Mouse (Mus musculus) heart, embryonic 14.5 days (tissue): ENCODE data around the gene Taok3. TPM values are rescaled to one million over a fixed set of nuclear protein-coding genes. Genes with fewer than 3 reads are reported as not detected.

Experiments
- ATAC-seq: fragments of 200-750 bp; cut with Nextera tagmentation; 2 replicates; pipeline ENCODE4 v1.8.0; 2017; ENCODE audit warnings: low read depth, moderate TSS enrichment; ENCODE audit not compliant: insufficient number of reproducible peaks, insufficient read depth, low FRiP score
- H3K27ac ChIP-seq, 2 experiments: fragments of 200-500 bp in 1 of 2; fragments of 300-500 bp in 1 of 2; sonication (generic) in 1 of 2; replicated peaks in 1 of 2; 2 replicates each; pipeline ENCODE4 v1.5.1; 2012 to 2014; ENCODE audit warnings: low read depth in 2 of 2, low read length in 2 of 2, control low read depth in 1 of 2, mild to moderate bottlenecking in 1 of 2, mixed read lengths in 1 of 2; ENCODE audit not compliant: control insufficient read depth in 1 of 2, insufficient read depth in 1 of 2
- H3K27me3 ChIP-seq: fragments of 300-500 bp; sonication (generic); 2 replicates; pipeline ENCODE4 v1.6.1; 2014; ENCODE audit warnings: mild to moderate bottlenecking, low read length, control low read depth; ENCODE audit not compliant: control insufficient read depth, insufficient read depth
- H3K36me3 ChIP-seq: fragments of 300-500 bp; sonication (generic); 2 replicates; pipeline ENCODE4 v1.6.1; 2014; ENCODE audit warnings: mild to moderate bottlenecking, control low read depth, low read length, mixed read lengths; ENCODE audit not compliant: control insufficient read depth, insufficient read depth
- H3K4me1 ChIP-seq, 2 experiments: fragments of 200-500 bp in 1 of 2; fragments of 300-500 bp in 1 of 2; sonication (generic) in 1 of 2; 2 replicates each; pipeline ENCODE4 v1.6.1; 2012 to 2014; ENCODE audit warnings: low read length in 2 of 2, control low read depth in 1 of 2, mixed read lengths in 1 of 2; ENCODE audit not compliant: control insufficient read depth in 2 of 2, insufficient read depth in 2 of 2
- H3K4me2 ChIP-seq: fragments of 300-500 bp; sonication (generic); 2 replicates; pipeline ENCODE4 v1.6.1; 2014; ENCODE audit warnings: mild to moderate bottlenecking, low read length
- H3K4me3 ChIP-seq, 2 experiments: fragments of 200-500 bp in 1 of 2; fragments of 300-500 bp in 1 of 2; sonication (generic) in 1 of 2; 2 replicates each; pipeline ENCODE4 v1.5.1; 2012 to 2014; ENCODE audit warnings: low read length in 2 of 2, mild to moderate bottlenecking in 2 of 2, control low read depth in 1 of 2, low read depth in 1 of 2, moderate library complexity in 1 of 2; ENCODE audit not compliant: control insufficient read depth in 1 of 2, insufficient read depth in 1 of 2
- H3K9ac ChIP-seq: fragments of 300-500 bp; sonication (generic); 2 replicates; pipeline ENCODE4 v1.6.1; 2014; ENCODE audit warnings: mild to moderate bottlenecking, low read length
- H3K9me3 ChIP-seq: fragments of 300-500 bp; sonication (generic); 2 replicates; pipeline ENCODE4 v1.6.1; 2016; ENCODE audit warnings: low read length, control low read depth; ENCODE audit not compliant: control insufficient read depth
- WGBS: fragments of 180-500 bp; shearing (Covaris S2); extraction: QIAGEN DNeasy Blood & Tissue Kit; methylation state at CpG from one replicate; pipeline ENCODE4 v1.1.7; 2014; 5-methylcytosine and 5-hydroxymethylcytosine counted together
- polyA plus RNA-seq: library from polyadenylated mRNA; unstranded; fragments of >200 nt; fragmentation: Nextera tagmentation; extraction: Ambion mirVana; gene quantifications from 2 replicates; pipeline ENCODE4 v1.2.1, GENCODE M21; 2014

Gene Taok3
- polyA plus RNA-seq, 1 experiment from 2014 or later = 8.9 TPM

DNA sequence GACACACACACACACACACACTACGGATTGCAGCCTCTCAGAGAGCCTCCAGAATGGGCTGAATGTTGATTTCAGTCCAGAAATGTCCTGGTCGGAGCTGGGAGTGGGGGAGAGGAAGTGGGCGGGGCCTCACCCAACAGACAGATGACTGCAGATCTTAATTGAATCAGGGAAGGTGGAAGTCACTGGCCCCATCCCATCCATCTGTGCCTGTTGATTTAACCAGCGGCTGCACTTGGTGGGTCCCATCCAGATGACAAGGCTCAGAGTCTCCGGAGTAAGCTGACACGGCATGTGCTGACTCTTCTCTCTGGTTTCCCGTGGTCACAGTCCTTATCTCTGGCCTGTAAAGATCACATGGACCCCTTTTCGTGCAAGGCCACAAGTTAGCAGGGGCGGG lies 15.9 kb downstream of the Taok3 start:
- no peak overlapping the region for H3K9ac ChIP-seq

DNA sequence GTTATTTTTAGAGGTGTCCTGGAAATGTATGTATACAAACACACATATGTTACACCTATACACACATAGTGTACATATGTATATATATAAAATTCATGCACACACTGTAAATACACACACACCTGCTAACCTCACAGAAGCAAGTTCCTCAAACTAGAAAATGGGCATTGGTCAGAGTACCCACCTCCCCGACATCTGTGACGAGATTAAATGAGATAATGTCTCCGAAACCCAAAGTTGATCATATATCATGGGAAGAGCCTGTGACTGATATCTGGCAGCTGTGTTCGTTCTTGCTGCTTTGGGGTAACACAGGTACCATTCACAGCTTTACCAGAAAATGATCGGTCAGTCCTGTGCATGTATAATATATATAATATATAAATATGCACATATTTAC lies 16.6 kb downstream of the Taok3 start:
- WGBS = 78% methylated on average over 5 of the region's 5 CpGs
- Histone ChIP-seq H3K4me2 (no peak overlapping the region), H3K27ac (no peak overlapping the region), H3K4me3 (no peak overlapping the region), H3K36me3 (no peaks in the 10 kb centered on the region), H3K27me3 (no peaks in the 10 kb centered on the region), H3K9me3 (no peaks in the 10 kb centered on the region), H3K9ac (no peak overlapping the region), H3K4me1 (peaks cover 29 to 36% of the 10 kb centered on the region in 2 experiments)
- ATAC-seq = no peak

More for the DNA sequence above, 15.9 kb downstream of the Taok3 start:
- Histone ChIP-seq H3K4me1 (peaks cover 29 to 36% of the 10 kb centered on the region in 2 experiments), H3K4me2 (peak overlapping the region; percentile 45), H3K9me3 (no peaks in the 10 kb centered on the region), H3K4me3 (no peak overlapping the region), H3K27me3 (no peaks in the 10 kb centered on the region), H3K27ac (peak overlapping the region; percentile 73 to 79), H3K36me3 (no peaks in the 10 kb centered on the region)
- 1% methylated on average over 9 of the region's 9 CpGs for WGBS
- ATAC-seq = peak; percentile 53

DNA sequence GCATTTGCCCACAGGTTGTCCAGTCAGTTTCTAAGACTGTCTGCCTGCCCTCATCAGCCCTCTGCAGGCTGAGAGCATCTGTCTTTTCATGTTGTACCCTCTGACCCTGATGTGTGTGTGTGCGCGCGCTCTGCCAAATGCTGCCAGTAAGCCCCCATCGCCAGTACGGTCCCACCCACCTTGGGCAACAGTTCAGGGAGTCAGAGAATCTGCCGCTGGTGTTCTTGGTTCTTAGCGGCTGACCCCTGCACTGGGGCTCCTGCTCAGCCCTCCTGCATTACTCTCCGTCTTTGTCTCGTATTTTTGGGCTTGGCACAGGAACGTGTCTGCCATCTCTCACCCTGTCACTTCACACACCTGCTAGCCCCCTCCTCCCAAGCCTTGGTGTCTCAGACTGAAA lies 17.1 kb downstream of the Taok3 start:
- no peak overlapping the region for H3K4me3 ChIP-seq
- no peak overlapping the region for H3K9ac ChIP-seq
- no peaks in the 10 kb centered on the region for H3K9me3 ChIP-seq
- no peak overlapping the region for H3K4me2 ChIP-seq
- no peaks in the 10 kb centered on the region for H3K27me3 ChIP-seq
- ATAC-seq = no peak
- peaks cover 29 to 36% of the 10 kb centered on the region in 2 experiments for H3K4me1 ChIP-seq
- WGBS = 58% methylated on average over 10 of the region's 10 CpGs
- H3K27ac ChIP-seq = 0 out of 4 replicates have a peak overlapping the region, but pooled peaks of 1 of the 2 experiments have one; percentile 3
- no peaks in the 10 kb centered on the region for H3K36me3 ChIP-seq

DNA sequence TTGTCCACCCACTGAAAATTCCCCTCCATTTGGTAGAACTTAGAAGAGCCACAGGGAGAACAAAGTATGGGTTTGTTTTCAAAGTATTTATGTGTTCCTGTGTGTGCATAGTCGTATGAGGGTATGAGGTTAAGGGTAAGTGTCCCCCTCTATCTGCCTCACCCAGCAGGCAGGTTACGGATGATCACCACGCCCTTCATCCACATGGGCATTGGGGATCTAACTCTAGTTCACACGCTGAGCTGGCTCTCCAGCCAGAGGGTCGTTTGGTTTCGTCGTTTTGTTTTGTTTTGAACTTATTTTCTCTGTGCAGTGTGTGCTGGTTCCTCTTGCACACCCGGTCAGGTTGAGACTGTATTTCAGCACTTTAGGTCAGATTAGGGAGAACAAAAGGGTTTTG lies 17.7 kb downstream of the Taok3 start:
- Histone ChIP-seq H3K4me3 (no peak overlapping the region), H3K27ac (peak overlapping the region; percentile 35 to 53), H3K4me1 (peaks cover 29 to 36% of the 10 kb centered on the region in 2 experiments), H3K36me3 (no peaks in the 10 kb centered on the region), H3K27me3 (no peaks in the 10 kb centered on the region), H3K9me3 (no peaks in the 10 kb centered on the region), H3K4me2 (no peak overlapping the region), H3K9ac (peak overlapping the region; percentile 8; the same call in 1 of the 2 replicates)
- ATAC-seq = no peak
- 68% methylated on average over 8 of the region's 8 CpGs for WGBS

DNA sequence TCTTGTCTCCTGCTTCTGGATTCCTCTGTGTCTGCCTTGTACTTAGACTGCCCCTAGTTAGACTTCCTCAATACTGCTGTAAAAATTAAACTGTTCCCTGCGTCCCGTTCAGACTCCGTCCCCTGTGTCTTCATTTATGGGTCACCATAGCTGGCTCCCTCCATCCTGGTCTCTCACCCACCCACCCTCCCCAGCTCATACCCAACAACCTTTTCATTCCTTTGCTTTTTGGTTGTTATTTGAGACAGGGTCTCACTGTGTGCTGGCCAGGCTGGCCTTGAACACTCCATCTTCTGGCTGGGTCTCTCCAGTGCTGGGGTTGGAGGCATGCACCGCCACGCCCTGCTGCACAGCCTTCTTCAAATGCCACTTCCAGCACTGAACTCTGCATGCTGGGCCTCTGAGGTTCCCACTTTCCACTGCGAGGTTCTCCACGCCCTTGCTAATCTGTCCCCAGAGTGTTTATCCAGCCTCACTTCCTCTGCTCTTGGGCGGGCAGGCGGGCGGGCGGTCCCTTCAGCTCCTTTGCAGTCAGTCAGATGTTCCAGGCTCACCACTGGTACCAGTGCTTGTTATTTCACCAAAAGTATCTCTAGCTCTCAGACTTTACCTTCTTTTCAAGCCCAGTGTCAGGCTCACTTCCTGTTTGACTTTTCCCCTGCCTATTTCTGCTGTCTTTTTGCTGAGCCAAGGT lies 18.5 kb downstream of the Taok3 start:
- Histone ChIP-seq H3K9ac (no peak overlapping the region), H3K4me3 (no peak overlapping the region), H3K9me3 (no peaks in the 10 kb centered on the region), H3K27ac (peak overlapping the region; percentile 36 to 53), H3K36me3 (no peaks in the 10 kb centered on the region), H3K4me1 (peaks cover 29 to 36% of the 10 kb centered on the region in 2 experiments), H3K4me2 (no peak overlapping the region), H3K27me3 (no peaks in the 10 kb centered on the region)
- ATAC-seq = peak; percentile 45
- WGBS = 53% methylated on average over 11 of the region's 11 CpGs

DNA sequence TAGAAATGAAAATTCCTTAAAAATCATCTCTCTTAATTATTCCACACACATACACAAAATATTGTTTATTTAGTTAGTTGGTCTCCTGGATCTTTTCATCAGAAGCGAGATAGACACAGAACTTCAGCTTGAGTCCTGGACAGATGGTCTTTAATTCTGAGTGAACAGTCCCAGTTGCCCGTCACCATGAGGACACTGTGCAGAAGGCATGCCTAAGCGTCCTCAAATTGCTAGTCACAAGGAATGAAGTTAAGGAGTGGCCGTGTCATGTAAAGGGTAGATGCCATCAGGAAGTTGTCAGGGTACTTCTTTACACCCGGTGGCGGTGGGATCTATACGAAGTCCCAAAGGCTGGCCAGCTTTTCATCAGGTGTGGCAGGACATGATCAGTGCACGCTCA lies 19.9 kb downstream of the Taok3 start:
- Histone ChIP-seq H3K4me1 (peaks cover 16 to 26% of the 10 kb centered on the region in 2 experiments), H3K4me3 (no peak overlapping the region), H3K9ac (no peak overlapping the region), H3K27ac (no peak overlapping the region), H3K27me3 (no peaks in the 10 kb centered on the region), H3K9me3 (no peaks in the 10 kb centered on the region), H3K4me2 (no peak overlapping the region), H3K36me3 (no peaks in the 10 kb centered on the region)
- 65% methylated on average over 8 of the region's 8 CpGs for WGBS
- ATAC-seq = no peak

DNA sequence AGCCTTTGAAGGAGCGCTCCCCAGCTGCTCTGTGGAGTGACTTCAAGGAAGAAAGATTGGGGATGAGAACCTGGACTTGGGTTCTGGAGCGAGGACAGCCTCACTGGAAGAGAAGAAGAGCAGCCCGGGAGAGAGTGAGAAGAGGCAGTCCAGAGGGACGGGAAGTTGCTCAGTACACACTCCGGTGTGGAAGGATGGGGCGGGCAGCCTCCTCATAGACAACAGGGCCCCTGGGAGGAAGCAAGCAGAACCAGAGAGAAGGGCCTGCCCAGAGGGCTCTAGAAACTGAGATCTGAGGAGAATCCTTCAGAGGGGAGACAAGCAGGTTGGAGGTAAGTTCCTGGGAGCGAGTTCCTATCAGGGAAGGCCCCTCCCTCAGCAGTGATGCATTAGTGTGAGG lies 20.4 kb downstream of the Taok3 start:
- no peaks in the 10 kb centered on the region for H3K27me3 ChIP-seq
- ATAC-seq = no peak
- no peaks in the 10 kb centered on the region for H3K36me3 ChIP-seq
- no peak overlapping the region for H3K9ac ChIP-seq
- 64% methylated on average over 7 of the region's 7 CpGs for WGBS
- no peak overlapping the region for H3K27ac ChIP-seq
- no peaks in the 10 kb centered on the region for H3K9me3 ChIP-seq
- H3K4me2 ChIP-seq = no peak overlapping the region
- no peak overlapping the region for H3K4me3 ChIP-seq
- peaks cover 13 to 20% of the 10 kb centered on the region in 2 experiments for H3K4me1 ChIP-seq

DNA sequence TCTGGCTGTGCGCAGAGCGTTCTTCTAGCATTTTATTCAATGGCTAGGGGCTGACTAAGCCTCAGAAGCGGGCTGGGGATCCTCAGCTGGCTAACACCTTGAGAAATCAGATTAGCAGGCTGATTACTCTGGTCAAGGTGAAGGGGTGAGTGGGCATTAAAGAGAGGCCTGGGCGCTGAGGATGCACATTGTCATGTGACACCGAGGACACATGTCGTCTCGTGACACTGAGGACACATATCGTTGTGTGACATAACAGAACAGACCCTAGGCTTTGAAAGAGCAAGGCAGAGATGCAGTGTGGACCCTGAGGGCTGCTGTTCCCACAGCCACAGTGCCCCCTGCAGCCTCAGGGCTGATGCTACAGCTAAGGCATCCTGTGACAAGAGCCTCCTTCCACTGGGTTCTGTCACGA lies 23.8 kb downstream of the Taok3 start:
- no peaks in the 10 kb centered on the region for H3K36me3 ChIP-seq
- ATAC-seq = no peak
- no peaks in the 10 kb centered on the region for H3K27me3 ChIP-seq
- WGBS = 48% methylated on average over 9 of the region's 9 CpGs
- no peak overlapping the region for H3K4me2 ChIP-seq
- H3K4me1 ChIP-seq = no peaks in the 10 kb centered on the region; a peak in 1 of 4 replicates
- H3K9ac ChIP-seq = no peak overlapping the region
- H3K4me3 ChIP-seq = no peak overlapping the region
- H3K9me3 ChIP-seq = peaks cover 2% of the 10 kb centered on the region; the same call in 1 of the 2 replicates
- H3K27ac ChIP-seq = no peak overlapping the region
